Mouse (Mus musculus) small intestine, adult 2 months (tissue): ENCODE results near the gene Slc35f4.

Source experiments
- CTCF ChIP-seq: fragments of 200-500 bp; IDR thresholded peaks from 2 replicates; pipeline ENCODE4 v1.5.1; 2012; ENCODE audit warnings: low read depth, mild to moderate bottlenecking, control low read depth, inconsistent platforms, low read length, moderate library complexity, mixed read lengths; ENCODE audit not compliant: insufficient replicate concordance, insufficient read length; ENCODE audit errors: extremely low read depth
- POLR2A ChIP-seq: fragments of 200-500 bp; IDR thresholded peaks from 2 replicates; pipeline ENCODE4 v1.6.1; 2012; ENCODE audit warnings: low read depth, mild to moderate bottlenecking, control low read depth, inconsistent platforms, low read length, moderate library complexity

DNA sequence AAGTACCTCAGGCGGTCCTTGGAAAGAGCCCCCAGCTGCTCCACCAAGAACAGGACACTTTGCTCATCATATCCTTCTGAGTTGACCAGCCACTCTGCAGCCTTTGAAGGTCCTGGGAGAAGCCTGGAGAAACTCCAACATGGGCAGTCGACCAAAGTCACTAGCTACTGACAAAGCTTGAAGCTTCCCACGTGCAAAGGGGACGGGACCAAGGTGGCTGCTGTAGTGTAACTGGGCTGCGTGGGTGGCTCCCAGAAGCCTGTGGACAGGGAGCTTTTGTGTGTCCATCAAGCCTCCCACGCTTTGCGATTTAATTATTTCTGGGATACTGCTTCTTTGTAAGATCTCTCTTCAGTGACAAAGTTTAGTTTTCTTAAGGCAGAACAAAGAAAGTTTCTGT lies 211.9 kb downstream of the Slc35f4 start:
- TF ChIP-seq POLR2A (no peak), CTCF (no peak)
